Mouse (Mus musculus) limb, embryonic 11.5 days (tissue): ENCODE data around the gene Cubn. TPM values are rescaled to one million over a fixed set of nuclear protein-coding genes. Genes with fewer than 3 reads are reported as not detected.

Experiments
- ATAC-seq: fragments of 200-750 bp; cut with Nextera tagmentation; 2 replicates; pipeline ENCODE4 v1.8.0; 2017; ENCODE audit warnings: low read depth; ENCODE audit not compliant: insufficient number of reproducible peaks, low FRiP score, low TSS enrichment
- DNase-seq: peaks from one replicate; pipeline ENCODE4 v3.0.0-alpha.2; 2015; ENCODE audit warnings: low spot score
- H3K27ac ChIP-seq: fragments of 300-500 bp; sonication (generic); replicated peaks from 2 replicates; pipeline ENCODE4 v1.5.1; 2014; ENCODE audit warnings: low read depth, mild to moderate bottlenecking, low read length
- H3K27me3 ChIP-seq: fragments of 300-500 bp; sonication (generic); 2 replicates; pipeline ENCODE4 v1.6.1; 2014; ENCODE audit warnings: mild to moderate bottlenecking, low read length, mixed read lengths; ENCODE audit not compliant: control insufficient read depth, insufficient read depth
- H3K36me3 ChIP-seq: fragments of 300-500 bp; sonication (generic); 2 replicates; pipeline ENCODE4 v1.6.1; 2014; ENCODE audit warnings: mild to moderate bottlenecking, low read length, moderate library complexity, mixed read lengths; ENCODE audit not compliant: control insufficient read depth, insufficient read depth
- H3K4me1 ChIP-seq: fragments of 300-500 bp; sonication (generic); 2 replicates; pipeline ENCODE4 v1.6.1; 2014; ENCODE audit warnings: low read length, mixed read lengths; ENCODE audit not compliant: control insufficient read depth, insufficient read depth
- H3K4me2 ChIP-seq: fragments of 300-500 bp; sonication (generic); 2 replicates; pipeline ENCODE4 v1.6.1; 2014; ENCODE audit warnings: low read depth, mild to moderate bottlenecking, moderate library complexity; ENCODE audit not compliant: severe bottlenecking
- H3K4me3 ChIP-seq: fragments of 300-500 bp; sonication (generic); 2 replicates; pipeline ENCODE4 v1.5.1; 2014; ENCODE audit warnings: low read depth, low read length
- H3K9ac ChIP-seq: fragments of 300-500 bp; sonication (generic); 2 replicates; pipeline ENCODE4 v1.6.1; 2014; ENCODE audit warnings: mild to moderate bottlenecking, low read length
- H3K9me3 ChIP-seq: fragments of 300-500 bp; sonication (generic); 2 replicates; pipeline ENCODE4 v1.6.1; 2016; ENCODE audit warnings: low read length; ENCODE audit not compliant: control insufficient read depth
- WGBS: fragments of 180-500 bp; shearing (Covaris S2); extraction: QIAGEN DNeasy Blood & Tissue Kit; methylation state at CpG from one replicate; pipeline ENCODE4 v1.1.7; 2014; 5-methylcytosine and 5-hydroxymethylcytosine counted together
- polyA plus RNA-seq: library from polyadenylated mRNA; unstranded; fragments of >200 nt; fragmentation: Nextera tagmentation; extraction: Ambion mirVana; gene quantifications from 2 replicates; pipeline ENCODE4 v1.2.1, GENCODE M21; 2014

The Cubn gene
- polyA plus RNA-seq, 1 experiment from 2014 or later: 0.03 TPM

- H3K9me3 ChIP-seq: no peaks in the 10 kb centered on the region
- no peaks in the 10 kb centered on the region for H3K36me3 ChIP-seq
- H3K27me3 ChIP-seq: no peaks in the 10 kb centered on the region
- H3K27ac ChIP-seq: no peak overlapping the region
- no peak overlapping the region for H3K9ac ChIP-seq
- DNase-seq (no peak), ATAC-seq (no peak)
- WGBS: 89% methylated on average over 4 of the region's 4 CpGs
- no peak overlapping the region for H3K4me3 ChIP-seq
- no peaks in the 10 kb centered on the region for H3K4me1 ChIP-seq
- no peak overlapping the region for H3K4me2 ChIP-seq
These were observed 35.9 kb upstream of the Cubn start for GRCm38 (mm10) chr2:13527531-13527930.

GRCm38 (mm10) chr2:13527125-13527524 lies 35.5 kb upstream of the Cubn start:
- Histone ChIP-seq H3K36me3 (no peaks in the 10 kb centered on the region), H3K9me3 (no peaks in the 10 kb centered on the region), H3K9ac (no peak overlapping the region), H3K4me3 (no peak overlapping the region), H3K4me2 (no peak overlapping the region), H3K27ac (no peak overlapping the region), H3K4me1 (no peaks in the 10 kb centered on the region), H3K27me3 (no peaks in the 10 kb centered on the region)
- DNase-seq (no peak), ATAC-seq (no peak)
- WGBS: 68% methylated on average over 2 of the region's 2 CpGs

GRCm38 (mm10) chr2:13526205-13526604 lies 34.6 kb upstream of the Cubn start:
- H3K27me3 ChIP-seq: no peaks in the 10 kb centered on the region
- no peak overlapping the region for H3K27ac ChIP-seq
- H3K4me2 ChIP-seq: no peak overlapping the region
- no peaks in the 10 kb centered on the region for H3K4me1 ChIP-seq
- H3K9me3 ChIP-seq: no peaks in the 10 kb centered on the region
- 91% methylated on average over 2 of the region's 2 CpGs for WGBS
- ATAC-seq: no peak
- no peak for DNase-seq
- H3K9ac ChIP-seq: no peak overlapping the region
- no peaks in the 10 kb centered on the region for H3K36me3 ChIP-seq
- no peak overlapping the region for H3K4me3 ChIP-seq

GRCm38 (mm10) chr2:13523540-13524456 lies 32.2 kb upstream of the Cubn start:
- H3K4me2 ChIP-seq: no peak overlapping the region
- 52% methylated on average over 8 of the region's 8 CpGs for WGBS
- H3K9ac ChIP-seq: no peak overlapping the region
- no peak for ATAC-seq
- no peak for DNase-seq
- no peaks in the 10 kb centered on the region for H3K27me3 ChIP-seq
- no peaks in the 10 kb centered on the region for H3K36me3 ChIP-seq
- H3K9me3 ChIP-seq: no peaks in the 10 kb centered on the region
- no peak overlapping the region for H3K4me3 ChIP-seq
- H3K27ac ChIP-seq: no peak overlapping the region
- no peaks in the 10 kb centered on the region for H3K4me1 ChIP-seq

- H3K4me1 ChIP-seq: no peaks in the 10 kb centered on the region
- H3K27ac ChIP-seq: no peak overlapping the region
These were observed 30.5 kb upstream of the Cubn start for GRCm38 (mm10) chr2:13522106-13522505.

GRCm38 (mm10) chr2:13514949-13515348 lies 23.3 kb upstream of the Cubn start:
- DNase-seq (no peak), ATAC-seq (no peak)
- Histone ChIP-seq H3K27me3 (no peaks in the 10 kb centered on the region), H3K9me3 (no peaks in the 10 kb centered on the region), H3K27ac (no peak overlapping the region), H3K9ac (no peak overlapping the region), H3K4me3 (no peak overlapping the region), H3K4me2 (no peak overlapping the region), H3K36me3 (no peaks in the 10 kb centered on the region), H3K4me1 (no peaks in the 10 kb centered on the region)
- 76% methylated on average over 4 of the region's 4 CpGs for WGBS

More at GRCm38 (mm10) chr2:13522106-13522505, 30.5 kb upstream of the Cubn start:
- WGBS: 60% methylated on average over 8 of the region's 8 CpGs
- Histone ChIP-seq H3K4me2 (no peak overlapping the region), H3K9me3 (no peaks in the 10 kb centered on the region), H3K27me3 (no peaks in the 10 kb centered on the region), H3K36me3 (no peaks in the 10 kb centered on the region), H3K9ac (no peak overlapping the region), H3K4me3 (no peak overlapping the region)
- ATAC-seq (no peak), DNase-seq (no peak)

- no peaks in the 10 kb centered on the region for H3K36me3 ChIP-seq
- H3K27ac ChIP-seq: no peak overlapping the region
- no peak overlapping the region for H3K9ac ChIP-seq
- H3K9me3 ChIP-seq: no peaks in the 10 kb centered on the region
- no peaks in the 10 kb centered on the region for H3K27me3 ChIP-seq
- ATAC-seq (no peak), DNase-seq (no peak)
- H3K4me1 ChIP-seq: no peaks in the 10 kb centered on the region
- H3K4me2 ChIP-seq: no peak overlapping the region
- WGBS: 89% methylated on average over 2 of the region's 2 CpGs
- no peak overlapping the region for H3K4me3 ChIP-seq
These were observed 11.1 kb upstream of the Cubn start for GRCm38 (mm10) chr2:13502717-13503116.

GRCm38 (mm10) chr2:13501553-13501952 lies 9.9 kb upstream of the Cubn start:
- ATAC-seq: no peak
- 14% methylated on average over 5 of the region's 5 CpGs for WGBS
- Histone ChIP-seq H3K9me3 (no peaks in the 10 kb centered on the region), H3K4me1 (no peaks in the 10 kb centered on the region), H3K9ac (no peak overlapping the region), H3K36me3 (no peaks in the 10 kb centered on the region), H3K27ac (no peak overlapping the region), H3K4me3 (no peak overlapping the region), H3K27me3 (no peaks in the 10 kb centered on the region), H3K4me2 (no peak overlapping the region)
- no peak for DNase-seq
